Mouse (Mus musculus) T-helper 2 cell (primary cell): ENCODE data around the gene Zbtb3.

Experiments used
- in situ Hi-C: fragments of 300-600 bp; cut with MboI, MseI; formaldehyde crosslinking; loops from one replicate; pipeline ENCODE4 v1.15.1; 2025; ENCODE audit warnings: high pct_unique_total_duplicates

The Zbtb3 gene

GRCm38 (mm10) chr19:8802130-8802821 is at the start of gene Zbtb3:
Gene Zbtb3 (plus strand): TSS chr19:8802555.
- in situ Hi-C loops, result no loop called here

GRCm38 (mm10) chr19:8755652-8756051 is 46.7 kb upstream of the Zbtb3 start:
- in situ Hi-C loops, result no loop called here

DNA sequence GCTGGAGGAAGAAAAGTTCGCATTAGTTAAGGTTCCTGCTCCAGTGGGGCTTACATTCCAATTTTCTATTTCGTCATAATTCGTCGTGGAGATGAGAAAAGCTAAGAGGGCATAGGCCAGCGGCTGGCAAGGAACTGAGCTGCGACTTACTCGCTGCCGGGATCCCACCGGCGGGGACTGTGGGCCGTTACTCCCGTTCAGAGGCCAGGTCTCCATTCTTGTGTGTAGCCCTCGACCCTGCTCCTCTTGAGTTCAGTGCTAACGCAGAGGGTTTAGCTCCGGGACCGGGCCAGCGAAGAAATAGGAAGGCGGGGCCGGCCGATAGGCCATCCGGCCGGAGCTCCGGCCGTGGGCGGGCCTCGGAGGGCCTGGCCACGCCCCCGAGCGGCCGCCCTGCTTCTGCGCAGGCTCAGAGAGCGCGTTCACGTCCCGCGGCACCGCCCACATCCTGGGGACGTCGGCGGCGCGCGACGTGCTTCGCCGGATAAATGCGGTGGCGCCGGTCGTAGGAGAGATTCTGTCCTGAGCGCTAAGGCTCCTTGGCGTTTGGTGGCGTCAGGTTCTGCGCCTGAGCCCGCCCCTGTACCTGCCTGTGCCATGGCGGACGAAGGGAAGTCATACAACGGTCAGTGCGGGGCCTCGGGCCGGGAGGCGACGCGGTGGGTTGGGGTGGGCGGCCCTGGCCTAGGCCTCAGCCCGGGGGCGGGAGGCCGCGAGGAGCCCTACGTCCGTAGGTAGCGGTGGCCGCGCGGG is 45.5 kb upstream of the Zbtb3 start, which contains the start of gene Nxf1:
Gene Nxf1, plus strand, starts transcription at position 439 of the 753 bp plus-strand sequence.
- in situ Hi-C loops, result no loop called here

DNA sequence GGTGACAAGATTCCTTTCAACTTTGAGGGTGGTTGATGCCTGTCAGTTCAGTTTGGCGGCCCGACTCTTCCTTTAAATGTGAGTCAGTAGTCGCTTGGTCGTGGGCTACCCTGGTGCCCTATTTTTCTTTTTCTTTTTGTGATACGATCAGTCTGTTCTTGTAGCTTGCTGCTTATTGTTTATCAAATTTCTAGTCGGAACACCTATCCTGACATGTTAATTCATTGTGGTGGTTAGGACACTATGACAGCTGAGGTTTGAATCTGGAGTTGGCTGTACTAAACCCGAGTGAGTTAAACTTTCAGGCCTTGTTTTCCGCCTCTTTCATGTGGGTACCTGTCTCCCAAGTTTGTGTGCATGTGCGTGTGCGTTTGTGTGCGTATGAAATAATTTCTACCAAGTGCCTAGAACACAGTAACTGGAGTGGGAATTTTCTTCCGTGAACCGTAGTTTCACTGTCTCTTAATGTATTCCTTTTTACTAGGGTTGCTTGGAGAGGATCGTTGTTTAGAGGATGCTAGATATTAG is 44.8 kb upstream of the Zbtb3 start:
- in situ Hi-C loops, result no loop called here

GRCm38 (mm10) chr19:8758899-8759298 is 43.5 kb upstream of the Zbtb3 start:
- in situ Hi-C loops, result no loop called here

GRCm38 (mm10) chr19:8760757-8761156 is 41.6 kb upstream of the Zbtb3 start:
- in situ Hi-C loops, result no loop called here

GRCm38 (mm10) chr19:8763276-8763675 is 39.1 kb upstream of the Zbtb3 start:
- in situ Hi-C loops, result no loop called here

- in situ Hi-C loops, result no loop called here
These were observed 36.8 kb upstream of the Zbtb3 start for GRCm38 (mm10) chr19:8765562-8765961.

- in situ Hi-C loops, result no loop called here
These were observed 31.6 kb upstream of the Zbtb3 start, which contains the start of gene Tmem223 for GRCm38 (mm10) chr19:8770567-8771270. Gene Tmem223 (plus strand): TSS chr19:8770996.

- in situ Hi-C loops, result no loop called here
These were observed 29.4 kb upstream of the Zbtb3 start for GRCm38 (mm10) chr19:8772996-8773395.

- in situ Hi-C loops, result no loop called here
These were observed 28.9 kb upstream of the Zbtb3 start for GRCm38 (mm10) chr19:8773409-8773808.

DNA sequence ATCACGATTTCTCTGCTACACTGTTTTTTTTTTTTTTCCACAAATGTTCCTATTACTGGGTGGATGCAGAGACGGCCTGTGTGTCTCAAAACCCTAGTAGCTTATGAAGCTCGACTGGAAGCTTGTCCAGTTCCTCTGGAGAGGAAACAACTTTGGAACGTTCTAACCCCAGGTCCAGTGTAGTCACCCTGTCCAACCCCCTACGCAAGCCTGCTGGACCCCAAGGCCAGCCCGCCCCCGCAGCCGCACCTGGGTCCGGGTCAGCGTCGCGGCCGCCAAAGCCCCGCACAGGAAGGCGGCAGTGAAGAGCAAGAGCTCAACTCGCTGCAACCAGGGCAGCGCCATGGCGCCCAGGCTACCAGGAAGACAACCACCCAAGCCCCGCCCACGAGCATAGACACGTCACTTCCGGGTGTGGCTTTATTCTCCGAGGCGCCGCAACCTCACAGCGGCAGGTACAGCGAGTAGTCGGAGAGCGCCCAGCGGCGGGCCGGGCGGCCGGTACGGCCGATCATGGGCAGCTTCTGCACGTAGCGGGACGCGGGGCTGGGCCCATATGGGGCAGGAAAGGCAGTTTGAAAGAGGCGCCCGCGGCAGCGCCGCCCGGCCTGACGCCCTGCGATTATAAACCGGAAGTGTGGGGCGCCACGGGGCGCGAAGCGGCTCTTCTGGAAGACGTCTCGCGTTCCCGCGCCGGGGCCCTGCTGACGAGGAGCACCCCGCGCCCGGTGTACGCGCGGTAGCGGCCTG is 28.1 kb upstream of the Zbtb3 start, which contains the start of gene Tmem179b:
Gene Tmem179b, minus strand, starts transcription at position 382 of the 750 bp plus-strand sequence.
- in situ Hi-C loops, result no loop called here

- in situ Hi-C loops, result no loop called here
These were observed 27.4 kb upstream of the Zbtb3 start for GRCm38 (mm10) chr19:8774951-8775421.

- in situ Hi-C loops, result no loop called here
These were observed 16.2 kb upstream of the Zbtb3 start, which contains the start of gene Taf6l for GRCm38 (mm10) chr19:8786008-8786781. Gene Taf6l (minus strand): TSS chr19:8786417.

GRCm38 (mm10) chr19:8788521-8788920 is 13.8 kb upstream of the Zbtb3 start:
- in situ Hi-C loops, result no loop called here

DNA sequence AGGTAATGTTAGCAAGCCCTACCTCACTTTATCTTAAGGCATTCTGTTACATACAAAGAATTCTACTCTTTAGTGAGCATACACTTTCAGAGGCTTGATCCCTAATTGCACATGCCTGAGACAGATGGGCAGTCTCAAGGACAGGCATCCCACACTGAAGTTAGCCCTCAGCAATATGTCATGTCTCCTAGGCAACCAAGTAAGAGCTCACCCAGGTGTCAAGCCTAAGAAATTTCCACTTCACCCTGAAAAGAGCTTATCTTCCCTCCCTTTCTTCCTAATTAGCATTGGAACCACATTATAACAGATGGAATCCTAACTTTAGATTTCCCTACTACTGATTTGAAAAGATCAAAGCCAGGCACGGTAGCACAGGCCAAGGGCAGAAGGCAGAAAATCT is 13.2 kb upstream of the Zbtb3 start:
- in situ Hi-C loops, result no loop called here

- in situ Hi-C loops, result no loop called here
These were observed 12.2 kb upstream of the Zbtb3 start for GRCm38 (mm10) chr19:8790171-8790570.

DNA sequence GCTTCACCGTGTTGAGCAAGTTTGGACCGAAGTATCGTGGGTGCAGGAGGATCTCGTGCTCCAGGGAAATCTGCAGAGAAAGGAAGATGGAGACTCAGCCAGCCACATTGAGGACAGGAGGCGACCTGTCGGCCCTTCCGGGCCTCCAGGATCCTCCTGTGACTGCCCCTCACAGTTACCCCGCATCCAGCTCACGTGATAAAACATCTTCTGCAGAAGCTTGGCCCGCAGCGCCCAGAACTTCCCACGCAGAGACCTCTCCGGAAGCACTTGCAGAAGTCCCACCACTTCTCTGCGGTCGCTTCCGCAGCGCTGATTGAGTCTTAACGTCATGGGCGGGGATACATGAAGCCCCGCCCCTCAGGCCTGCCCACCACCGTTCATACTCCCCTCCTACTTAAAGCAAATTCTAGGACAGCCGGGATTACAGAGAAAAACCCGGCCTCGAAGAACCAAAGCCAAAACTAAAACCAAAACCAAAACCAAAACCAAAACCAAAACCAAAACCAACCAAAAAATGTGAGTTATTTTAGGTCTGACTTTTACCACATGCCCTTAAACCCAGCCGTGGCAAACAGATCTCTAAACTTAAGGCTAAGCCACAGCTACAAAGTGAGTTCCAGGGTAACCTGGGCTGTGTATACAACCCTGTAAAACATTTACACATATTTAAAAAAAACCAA is 4.0 kb upstream of the Zbtb3 start, which contains the start of gene Polr2g:
Gene Polr2g, minus strand, starts transcription at position 314 of the 683 bp plus-strand sequence.
- in situ Hi-C loops, result no loop called here

GRCm38 (mm10) chr19:8798947-8799315 is 3.4 kb upstream of the Zbtb3 start:
- in situ Hi-C loops, result no loop called here
